Mouse (Mus musculus) heart, embryonic 11.5 days (tissue): ENCODE measurements around the gene Dcdc2b. TPM values are rescaled to one million over a fixed set of nuclear protein-coding genes. Genes with fewer than 3 reads are reported as not detected.

Source experiments
- ATAC-seq: fragments of 200-750 bp; cut with Nextera tagmentation; replicated peaks from 2 replicates; pipeline ENCODE4 v1.8.0; 2017; ENCODE audit warnings: moderate library complexity; ENCODE audit not compliant: insufficient number of reproducible peaks, low FRiP score, low TSS enrichment
- H3K27ac ChIP-seq: fragments of 300-500 bp; sonication (generic); 2 replicates; pipeline ENCODE4 v1.5.1; 2014; ENCODE audit warnings: mild to moderate bottlenecking, low read depth, low read length
- H3K27me3 ChIP-seq: fragments of 300-500 bp; sonication (generic); 2 replicates; pipeline ENCODE4 v1.6.1; 2014; ENCODE audit warnings: mild to moderate bottlenecking, low read length, mixed read lengths; ENCODE audit not compliant: control insufficient read depth, insufficient read depth
- H3K36me3 ChIP-seq: fragments of 300-500 bp; sonication (generic); 2 replicates; pipeline ENCODE4 v1.6.1; 2014; ENCODE audit warnings: mild to moderate bottlenecking, low read length, moderate library complexity, mixed read lengths; ENCODE audit not compliant: control insufficient read depth, insufficient read depth
- H3K4me1 ChIP-seq: fragments of 300-500 bp; sonication (generic); 2 replicates; pipeline ENCODE4 v1.6.1; 2014; ENCODE audit warnings: low read length; ENCODE audit not compliant: control insufficient read depth, insufficient read depth
- H3K4me2 ChIP-seq: fragments of 300-500 bp; sonication (generic); 2 replicates; pipeline ENCODE4 v1.6.1; 2014; ENCODE audit warnings: mild to moderate bottlenecking, moderate library complexity
- H3K4me3 ChIP-seq: fragments of 300-500 bp; sonication (generic); 2 replicates; pipeline ENCODE4 v1.5.1; 2014; ENCODE audit warnings: low read depth, low read length
- H3K9ac ChIP-seq: fragments of 300-500 bp; sonication (generic); 2 replicates; pipeline ENCODE4 v1.6.1; 2014; ENCODE audit warnings: mild to moderate bottlenecking, low read depth, low read length, moderate library complexity
- H3K9me3 ChIP-seq: fragments of 300-500 bp; sonication (generic); replicated peaks from 2 replicates; pipeline ENCODE4 v1.6.1; 2016; ENCODE audit warnings: low read length; ENCODE audit not compliant: control insufficient read depth
- WGBS: fragments of 180-500 bp; shearing (Covaris S2); extraction: QIAGEN DNeasy Blood & Tissue Kit; methylation state at CpG from one replicate; pipeline ENCODE4 v1.1.7; 2014; ENCODE audit not compliant: insufficient replicate concordance; 5-methylcytosine and 5-hydroxymethylcytosine counted together
- polyA plus RNA-seq: library from polyadenylated mRNA; unstranded; fragments of >200 nt; fragmentation: Nextera tagmentation; extraction: Ambion mirVana; gene quantifications from 2 replicates; pipeline ENCODE4 v1.2.1, GENCODE M21; 2014

Dcdc2b gene
- polyA plus RNA-seq, 1 experiment from 2014 or later: 2.7 TPM

DNA sequence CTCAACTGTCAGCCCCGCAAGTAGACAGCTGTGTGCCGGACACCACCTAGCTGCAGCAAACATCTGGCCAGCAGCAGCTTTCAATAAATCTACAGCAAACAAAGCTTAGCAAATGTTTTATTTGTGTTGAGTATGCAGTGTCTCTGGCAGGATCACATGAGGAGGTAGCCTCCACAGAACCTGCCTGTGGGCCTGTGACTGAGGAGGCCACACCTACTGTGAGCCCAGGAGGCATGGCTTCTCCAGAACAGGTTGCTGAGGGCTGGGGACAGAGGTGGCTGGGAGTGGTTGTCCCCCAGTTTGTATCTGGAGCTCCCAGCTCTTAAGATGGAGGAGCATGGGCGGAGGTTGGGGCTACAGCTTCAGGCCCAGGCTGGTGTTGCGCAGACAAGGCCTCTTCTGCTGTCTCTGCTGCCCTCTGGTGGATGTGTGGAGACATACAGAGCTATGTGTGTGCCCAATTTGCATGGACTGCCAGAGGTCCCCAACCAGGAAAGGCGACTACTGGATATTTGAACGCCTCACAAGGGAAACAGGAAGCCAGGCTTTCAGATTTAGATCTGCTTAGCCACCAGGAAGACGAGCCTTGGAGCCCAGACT is 5.5 kb downstream of the Dcdc2b start:
- Histone ChIP-seq H3K4me2 (no peak overlapping the region), H3K27me3 (no peaks in the 10 kb centered on the region), H3K9me3 (no peaks in the 10 kb centered on the region), H3K4me3 (no peak overlapping the region), H3K36me3 (peaks cover 18% of the 10 kb centered on the region), H3K4me1 (no peaks in the 10 kb centered on the region), H3K27ac (no peak overlapping the region), H3K9ac (peak overlapping the region; percentile 34; the same call in 1 of the 2 replicates)
- peak; percentile 49; the same call in 1 of the 2 replicates for ATAC-seq
- WGBS: 32% methylated on average over 7 of the region's 7 CpGs

GRCm38 (mm10) chr4:129600233-129601158 is 13.6 kb downstream of the Dcdc2b start, which contains the start of the genes Eif3i and Tmem234:
TSS of gene Eif3i (minus strand) at chr4:129600648.
TSS of gene Tmem234 (plus strand) at chr4:129600668.
- H3K27ac ChIP-seq: peak within 1 kb of the TSS; percentile 71

GRCm38 (mm10) chr4:129588865-129589264 is 25.2 kb downstream of the Dcdc2b start:
- no peaks in the 10 kb centered on the region for H3K27me3 ChIP-seq
- no peak overlapping the region for H3K4me3 ChIP-seq
- no peaks in the 10 kb centered on the region for H3K9me3 ChIP-seq
- WGBS: 55% methylated on average over 4 of the region's 4 CpGs
- ATAC-seq: no peak
- H3K4me2 ChIP-seq: no peak overlapping the region
- H3K27ac ChIP-seq: no peak overlapping the region
- peaks cover 23% of the 10 kb centered on the region for H3K36me3 ChIP-seq
- peaks cover 9% of the 10 kb centered on the region for H3K4me1 ChIP-seq
- H3K9ac ChIP-seq: no peak overlapping the region

More at GRCm38 (mm10) chr4:129600233-129601158, 13.6 kb downstream of the Dcdc2b start, which contains the start of the genes Eif3i and Tmem234:
- WGBS: under 1% methylated on average over 74 of the region's 74 CpGs
- Histone ChIP-seq H3K9me3 (no peaks in the 10 kb centered on the region), H3K4me3 (peak within 1 kb of the TSS; percentile 92), H3K4me2 (peak within 1 kb of the TSS; percentile 89), H3K36me3 (peaks cover 14% of the 10 kb centered on the region), H3K4me1 (peaks cover 15% of the 10 kb centered on the region), H3K27me3 (no peaks in the 10 kb centered on the region), H3K9ac (peak within 1 kb of the TSS; percentile 97)
- peak; percentile 81 for ATAC-seq

DNA sequence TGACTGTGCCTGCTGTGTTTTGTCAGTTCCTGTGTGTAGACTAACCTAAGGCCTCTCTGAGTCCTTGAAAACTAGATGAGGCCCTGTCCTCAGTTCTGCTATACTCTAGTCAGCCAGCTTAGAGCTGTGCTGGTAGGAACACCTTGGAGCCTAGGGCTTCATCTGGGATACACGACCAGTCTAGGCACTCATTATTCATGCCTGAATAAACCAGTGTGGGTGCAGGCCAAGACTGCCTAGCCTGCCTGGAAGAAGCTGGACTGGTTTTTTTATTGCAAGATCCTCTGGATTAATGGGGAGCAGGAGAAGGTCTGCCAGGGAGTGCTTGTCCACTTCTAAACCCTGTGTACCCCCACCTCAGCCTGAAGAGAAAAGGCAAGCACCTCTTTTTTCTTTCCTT is 27.1 kb downstream of the Dcdc2b start:
- Histone ChIP-seq H3K4me3 (no peak overlapping the region), H3K9ac (no peak overlapping the region), H3K27me3 (no peaks in the 10 kb centered on the region), H3K36me3 (peaks cover 9% of the 10 kb centered on the region), H3K27ac (no peak overlapping the region), H3K9me3 (no peaks in the 10 kb centered on the region), H3K4me1 (peaks cover 9% of the 10 kb centered on the region), H3K4me2 (no peak overlapping the region)
- no peak for ATAC-seq
- WGBS: 35% methylated on average over 1 of the region's 1 CpGs

DNA sequence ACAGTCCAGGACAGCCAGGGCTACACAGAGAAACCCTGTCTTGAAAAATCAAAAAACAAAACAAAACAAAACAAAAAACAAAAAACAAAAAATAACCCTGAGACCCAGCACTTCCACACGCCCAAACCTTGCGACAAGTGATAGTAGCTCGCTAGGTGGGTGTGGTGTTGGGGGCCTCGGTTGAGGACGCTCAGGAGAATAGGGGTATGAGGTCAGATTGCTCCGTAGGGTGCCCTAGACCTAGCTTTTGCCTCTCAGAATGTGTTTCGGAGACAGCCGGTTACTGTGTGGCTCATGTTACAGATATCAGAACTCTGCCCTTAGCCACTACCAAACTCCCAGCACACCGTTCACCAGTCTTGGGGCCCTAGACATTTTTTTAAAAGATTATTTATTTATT is 28.3 kb downstream of the Dcdc2b start:
- Histone ChIP-seq H3K27ac (no peak overlapping the region), H3K4me3 (peak overlapping the region; percentile 55; the same call in 1 of the 2 replicates), H3K9ac (no peak overlapping the region; the same call in 1 of the 2 replicates), H3K36me3 (no peaks in the 10 kb centered on the region), H3K4me2 (peak overlapping the region; percentile 79), H3K4me1 (peaks cover 9% of the 10 kb centered on the region), H3K9me3 (no peaks in the 10 kb centered on the region), H3K27me3 (no peaks in the 10 kb centered on the region)
- WGBS: 59% methylated on average over 9 of the region's 9 CpGs
- no peak for ATAC-seq

DNA sequence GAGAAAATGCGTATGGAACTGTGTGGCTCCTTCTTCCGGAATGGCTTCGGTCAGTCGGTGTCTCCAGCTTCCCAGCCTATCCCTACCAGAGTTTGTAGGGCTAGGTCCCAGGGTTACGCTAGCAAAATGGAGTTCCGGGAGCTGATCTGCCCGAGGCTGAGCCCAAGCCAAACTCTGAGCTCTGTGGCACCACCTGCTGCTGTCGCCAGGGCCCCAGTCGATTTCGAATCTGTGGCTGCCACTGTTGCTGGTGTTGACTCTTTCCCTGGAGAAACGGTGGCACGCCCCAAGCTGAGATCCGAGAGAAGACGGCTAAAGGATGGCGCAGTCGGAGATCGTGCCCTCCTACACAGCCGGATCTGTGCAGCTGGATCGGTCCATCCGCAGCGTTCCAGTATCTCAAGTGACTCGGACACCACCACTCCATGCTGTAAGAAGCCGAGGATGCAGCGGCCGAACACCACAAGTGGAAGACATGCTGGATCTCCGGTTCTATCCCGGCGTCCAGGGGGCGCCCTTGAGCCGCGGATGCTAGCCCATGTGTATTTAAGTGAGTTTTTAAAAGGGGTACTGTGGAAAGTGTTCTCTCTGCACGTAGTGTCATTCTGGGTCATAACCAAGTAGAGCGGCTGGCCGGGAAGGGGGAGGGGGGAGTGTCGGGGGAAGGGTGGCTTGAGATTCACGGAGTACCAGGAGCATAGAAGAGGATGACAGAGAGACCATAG is 29.0 kb downstream of the Dcdc2b start:
- no peaks in the 10 kb centered on the region for H3K27me3 ChIP-seq
- H3K4me2 ChIP-seq: peak overlapping the region; percentile 79
- no peaks in the 10 kb centered on the region for H3K36me3 ChIP-seq
- peaks cover 9% of the 10 kb centered on the region for H3K4me1 ChIP-seq
- 3% methylated on average over 36 of the region's 36 CpGs for WGBS
- H3K4me3 ChIP-seq: peak overlapping the region; percentile 55
- H3K27ac ChIP-seq: peak overlapping the region; percentile 62
- H3K9me3 ChIP-seq: no peaks in the 10 kb centered on the region
- peak overlapping the region; percentile 70 for H3K9ac ChIP-seq
- peak; percentile 66 for ATAC-seq

DNA sequence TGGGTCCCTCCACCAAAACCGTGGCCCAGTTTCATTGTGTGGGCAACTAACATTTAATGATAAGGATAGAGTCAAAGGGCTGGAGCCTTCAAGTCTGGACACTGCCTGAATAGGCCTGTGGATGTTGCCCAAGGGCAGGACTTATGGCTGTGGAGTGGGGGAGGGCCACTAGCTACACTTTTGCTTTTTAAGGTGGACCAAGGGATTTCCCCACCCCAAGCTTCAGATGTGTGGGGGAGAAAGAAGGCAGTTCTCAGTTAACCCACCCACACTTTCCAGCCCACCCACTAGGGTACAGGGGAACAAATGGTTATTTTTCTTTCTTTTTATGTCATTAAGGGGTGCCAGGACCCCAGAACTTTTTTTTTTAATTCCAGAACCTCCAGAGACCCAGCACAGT is 29.7 kb downstream of the Dcdc2b start:
- peak overlapping the region; percentile 79 for H3K4me2 ChIP-seq
- 54% methylated on average over 1 of the region's 1 CpGs for WGBS
- no peak for ATAC-seq
- no peaks in the 10 kb centered on the region for H3K27me3 ChIP-seq
- peak overlapping the region; percentile 62; the same call in 1 of the 2 replicates for H3K27ac ChIP-seq
- H3K4me1 ChIP-seq: peaks cover 9% of the 10 kb centered on the region
- peak overlapping the region; percentile 70 for H3K9ac ChIP-seq
- H3K36me3 ChIP-seq: no peaks in the 10 kb centered on the region
- no peaks in the 10 kb centered on the region for H3K9me3 ChIP-seq
- peak overlapping the region; percentile 55 for H3K4me3 ChIP-seq

GRCm38 (mm10) chr4:129582251-129582650 is 31.8 kb downstream of the Dcdc2b start:
- no peaks in the 10 kb centered on the region for H3K9me3 ChIP-seq
- no peak overlapping the region for H3K4me3 ChIP-seq
- H3K4me1 ChIP-seq: peaks cover 6% of the 10 kb centered on the region
- WGBS: 78% methylated on average over 1 of the region's 1 CpGs
- H3K27ac ChIP-seq: no peak overlapping the region
- no peak for ATAC-seq
- no peak overlapping the region for H3K4me2 ChIP-seq
- no peaks in the 10 kb centered on the region for H3K36me3 ChIP-seq
- no peak overlapping the region for H3K9ac ChIP-seq
- H3K27me3 ChIP-seq: no peaks in the 10 kb centered on the region
